ENCODE assay signal across 13 mouse cellular contexts in genomic region chr4:130544392-130544791, GRCm38 (mm10). TPM values are rescaled to one million over a fixed set of nuclear protein-coding genes. Genes with fewer than 3 reads are reported as not detected.
A peak's percentile ranks its signal among the peaks of the same experiment; 100 is the strongest.
DNase-seq lines count a peak whose midpoint lies in the region; ATAC-seq and TF ChIP-seq lines count a peak whose summit lies in the region.
"Had no signal": no experiment of that assay in that cellular context is flagged by ENCODE, and none has a peak within 500 bp of the region (broad histone marks: within the 10 kb centered on the region; RNA-seq: fewer than 3 reads in every experiment).

No protein-coding gene starts in this region.

- H3K4me3 ChIP-seq in neural tube, embryonic 11.5 days (ENCODE audit: low read depth, low read length), result no peak overlapping the region
- no peak overlapping the region for H3K4me3 ChIP-seq in forebrain, postnatal 0 days (ENCODE audit: low read depth, low read length)
- no peak overlapping the region for H3K4me3 ChIP-seq in midbrain, embryonic 13.5 days (replicated peaks)
- H3K4me3 ChIP-seq in gastrocnemius, adult 2 months, result no peak overlapping the region
- H3K4me3 ChIP-seq: embryonic facial prominence, embryonic 13.5 days; heart, embryonic 13.5 days; intestine, embryonic 15.5 days had no signal

- H3K9me3 ChIP-seq in neural tube, embryonic 11.5 days (ENCODE audit: control insufficient read depth, low read length), result no peaks in the 10 kb centered on the region
- H3K9me3 ChIP-seq in forebrain, postnatal 0 days (ENCODE audit: low read length), result no peaks in the 10 kb centered on the region
- no peaks in the 10 kb centered on the region for H3K9me3 ChIP-seq in midbrain, embryonic 13.5 days
- H3K9me3 ChIP-seq: embryonic facial prominence, embryonic 13.5 days; heart, embryonic 13.5 days; intestine, embryonic 15.5 days had no signal

- peak overlapping the region; percentile 9; the same call in 1 of the 2 replicates for H3K4me2 ChIP-seq in neural tube, embryonic 11.5 days (ENCODE audit: low read depth)
- H3K4me2 ChIP-seq in forebrain, postnatal 0 days (ENCODE audit: low read depth), result no peak overlapping the region
- H3K4me2 ChIP-seq in midbrain, embryonic 13.5 days (replicated peaks), result peak overlapping the region; percentile 35
- H3K4me2 ChIP-seq: embryonic facial prominence, embryonic 13.5 days; heart, embryonic 13.5 days; intestine, embryonic 15.5 days had no signal

- no peak for TF ChIP-seq CTCF in forebrain, postnatal 0 days (IDR thresholded peaks at IDR 0.05; ENCODE audit: low read depth)
- TF ChIP-seq CTCF in gastrocnemius, adult 2 months (IDR thresholded peaks at IDR 0.05), result no peak

- 28% methylated on average over 9 of the region's 9 CpGs for WGBS in neural tube, embryonic 11.5 days
- WGBS in forebrain, postnatal 0 days, result 7% methylated on average over 9 of the region's 9 CpGs
- WGBS in midbrain, embryonic 13.5 days, result 11% methylated on average over 9 of the region's 9 CpGs

- H3K36me3 ChIP-seq in neural tube, embryonic 11.5 days (ENCODE audit: control insufficient read depth, insufficient read depth, low read length), result no peaks in the 10 kb centered on the region
- no peaks in the 10 kb centered on the region for H3K36me3 ChIP-seq in forebrain, postnatal 0 days (ENCODE audit: insufficient read depth)
- H3K36me3 ChIP-seq in midbrain, embryonic 13.5 days, result no peaks in the 10 kb centered on the region
- H3K36me3 ChIP-seq: embryonic facial prominence, embryonic 13.5 days; heart, embryonic 13.5 days; intestine, embryonic 15.5 days had no signal

- peak; percentile 28; the same call in 1 of the 2 replicates for ATAC-seq in neural tube, embryonic 11.5 days (ENCODE audit: insufficient read depth, low FRiP score, low TSS enrichment)
- no peak for ATAC-seq in forebrain, postnatal 0 days
- peak; percentile 66 for ATAC-seq in midbrain, embryonic 13.5 days
- ATAC-seq: intestine, embryonic 15.5 days had no signal

- H3K27ac ChIP-seq in neural tube, embryonic 11.5 days (ENCODE audit: low read depth, low read length), result peak overlapping the region; percentile 79
- no peak overlapping the region for H3K27ac ChIP-seq in forebrain, postnatal 0 days (ENCODE audit: low read depth, low read length)
- H3K27ac ChIP-seq in midbrain, embryonic 13.5 days, result peak overlapping the region; percentile 93
- no peak overlapping the region for H3K27ac ChIP-seq in gastrocnemius, adult 2 months
- H3K27ac ChIP-seq: embryonic facial prominence, embryonic 13.5 days; heart, embryonic 13.5 days; intestine, embryonic 15.5 days; macrophage; stomach, postnatal 0 days had no signal

- peak; percentile 66 for DNase-seq in neural tube, embryonic 11.5 days (ENCODE audit: low spot score)
- no peak for DNase-seq in neural tube, embryonic 10.5 days (ENCODE audit: extremely low spot score, low spot score)
- DNase-seq in forebrain, postnatal 0 days, result no peak
- DNase-seq in gastrocnemius, adult 2 months, result no peak
- no peak for DNase-seq in right cerebral cortex, postnatal 36 days (ENCODE audit: low spot score in 2 of 2)
- DNase-seq in right cerebral cortex, postnatal 14 days, result no peak

- peaks cover 43% of the 10 kb centered on the region for H3K4me1 ChIP-seq in neural tube, embryonic 11.5 days (ENCODE audit: control insufficient read depth, insufficient read depth, low read length)
- H3K4me1 ChIP-seq in forebrain, postnatal 0 days (ENCODE audit: insufficient read depth), result peaks cover 8% of the 10 kb centered on the region
- peaks cover 68% of the 10 kb centered on the region for H3K4me1 ChIP-seq in midbrain, embryonic 13.5 days (replicated peaks)

- no peaks in the 10 kb centered on the region for H3K27me3 ChIP-seq in neural tube, embryonic 11.5 days (ENCODE audit: control insufficient read depth, insufficient read depth, low read length)
- no peaks in the 10 kb centered on the region for H3K27me3 ChIP-seq in forebrain, postnatal 0 days (ENCODE audit: insufficient read depth, low read length)
- no peaks in the 10 kb centered on the region for H3K27me3 ChIP-seq in midbrain, embryonic 13.5 days
- H3K27me3 ChIP-seq: embryonic facial prominence, embryonic 13.5 days; intestine, embryonic 15.5 days had no signal

- H3K9ac ChIP-seq in neural tube, embryonic 11.5 days (ENCODE audit: low read length), result peak overlapping the region; percentile 29; the same call in 1 of the 2 replicates
- H3K9ac ChIP-seq in forebrain, postnatal 0 days, result peak overlapping the region; percentile 22; the same call in 1 of the 2 replicates
- peak overlapping the region; percentile 44; the same call in 1 of the 2 replicates for H3K9ac ChIP-seq in midbrain, embryonic 13.5 days (replicated peaks)
- H3K9ac ChIP-seq: embryonic facial prominence, embryonic 13.5 days; heart, embryonic 13.5 days; intestine, embryonic 15.5 days had no signal

- intact Hi-C loops in gastrocnemius, adult 2 months (cut with DNase I), result no loop called here

RNA-seq across cellular contexts. Expression of gene Nkain1, which starts 29.6 kb away (rescaled TPM):
- polyA plus RNA-seq in neural tube, embryonic 11.5 days (2014; fragmentation: Nextera tagmentation; extraction: Ambion mirVana), result 19.1 and 21.0 TPM in 2 replicates
- total RNA-seq in forebrain, postnatal 0 days (2014; rRNA removed), result 231 and 267 TPM in 2 replicates
- polyA plus RNA-seq in forebrain, postnatal 0 days (2015; fragmentation: Nextera tagmentation; extraction: Ambion mirVana), result 9.1 and 10.9 TPM in 2 replicates
- polyA plus RNA-seq in midbrain, embryonic 13.5 days (2015; fragmentation: Nextera tagmentation; extraction: Ambion mirVana), result 8.5 and 14.3 TPM in 2 replicates
- total RNA-seq in gastrocnemius, adult 2 months (2021), result 10 to 100 TPM; 11.5 to 17.9 TPM
- polyA plus RNA-seq: liver, embryonic 16.5 days had no signal

Comparison
In these comparisons a context has a peak if more than half of its experiments do, and no peak if none do; other contexts are left out.
1. H3K27ac ChIP-seq: peak in neural tube, embryonic 11.5 days (single experiment) and midbrain, embryonic 13.5 days (single experiment); none in forebrain, postnatal 0 days (single experiment) and gastrocnemius, adult 2 months (single experiment).
2. Peak in every context shown above with its lines, with median percentiles within 50 percentile points of each other: H3K9ac ChIP-seq.